Mouse (Mus musculus) small intestine, adult 2 months (tissue): ENCODE data around the gene Galnt12.

ENCODE experiments used
- CTCF ChIP-seq: fragments of 200-500 bp; IDR thresholded peaks from 2 replicates; pipeline ENCODE4 v1.5.1; 2012; ENCODE audit warnings: low read depth, mild to moderate bottlenecking, control low read depth, inconsistent platforms, low read length, moderate library complexity, mixed read lengths; ENCODE audit not compliant: insufficient replicate concordance, insufficient read length; ENCODE audit errors: extremely low read depth
- POLR2A ChIP-seq: fragments of 200-500 bp; IDR thresholded peaks from 2 replicates; pipeline ENCODE4 v1.6.1; 2012; ENCODE audit warnings: low read depth, mild to moderate bottlenecking, control low read depth, inconsistent platforms, low read length, moderate library complexity

DNA sequence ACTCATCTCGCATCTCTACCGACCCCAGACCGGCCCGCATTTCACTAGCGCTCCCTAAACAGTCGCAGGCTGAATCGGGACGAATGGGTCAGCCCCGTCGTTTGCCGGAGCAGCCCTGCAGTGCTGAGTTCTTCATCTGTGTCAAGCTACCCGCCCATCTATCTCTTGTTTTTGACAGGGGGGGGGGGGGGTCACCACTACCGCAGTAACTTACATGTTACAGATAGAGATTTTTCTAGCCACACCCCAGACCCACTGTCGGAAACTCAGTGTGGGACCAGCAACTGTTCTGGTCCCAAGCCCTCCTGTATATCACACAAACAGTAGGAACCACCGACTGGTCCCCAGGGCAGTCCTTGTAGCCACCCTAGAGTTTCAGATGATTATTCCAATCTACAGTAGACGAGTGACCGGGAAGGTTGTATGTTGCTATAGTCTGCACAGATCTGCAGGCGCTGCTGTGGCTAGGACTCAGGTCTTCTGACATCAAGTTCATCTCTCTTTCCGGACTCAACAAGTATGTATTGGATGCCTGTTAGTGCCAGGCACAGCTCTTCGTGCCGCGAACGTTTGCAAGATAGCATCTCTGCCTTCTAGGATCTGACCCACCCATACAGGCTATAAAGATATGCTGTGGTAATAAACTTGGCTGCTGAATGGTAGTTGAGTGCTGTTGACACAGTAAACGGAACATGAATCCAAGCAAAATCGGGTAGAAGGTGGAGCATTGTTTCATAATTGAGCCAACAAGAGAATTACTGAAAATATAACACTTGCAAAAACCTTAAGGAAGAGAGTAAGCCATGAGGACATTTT is 34.0 kb upstream of the Galnt12 start:
- TF ChIP-seq POLR2A: no peak
- TF ChIP-seq CTCF: no peak
